Mouse (Mus musculus) intestine, embryonic 15.5 days (tissue): ENCODE results near the gene Afap1l2. TPM values are rescaled to one million over a fixed set of nuclear protein-coding genes. Genes with fewer than 3 reads are reported as not detected.
A peak's percentile ranks its signal among the peaks of the same experiment; 100 is the strongest.

ENCODE experiments used
- ATAC-seq: fragments of 200-750 bp; cut with Nextera tagmentation; 2 replicates; pipeline ENCODE4 v1.8.0; 2017; ENCODE audit warnings: moderate TSS enrichment, moderate library complexity
- H3K27ac ChIP-seq: fragments of 300-500 bp; sonication (generic); 2 replicates; pipeline ENCODE4 v1.5.1; 2015; ENCODE audit warnings: mild to moderate bottlenecking, inconsistent platforms
- H3K27me3 ChIP-seq: fragments of 300-500 bp; sonication (generic); replicated peaks from 2 replicates; pipeline ENCODE4 v1.6.1; 2015; ENCODE audit warnings: inconsistent platforms
- H3K36me3 ChIP-seq: fragments of 300-500 bp; sonication (generic); 2 replicates; pipeline ENCODE4 v1.6.1; 2015; ENCODE audit warnings: inconsistent platforms
- H3K4me1 ChIP-seq: fragments of 300-500 bp; sonication (generic); replicated peaks from 2 replicates; pipeline ENCODE4 v1.6.1; 2015; ENCODE audit warnings: inconsistent platforms
- H3K4me2 ChIP-seq: fragments of 300-500 bp; sonication (generic); replicated peaks from 2 replicates; pipeline ENCODE4 v1.6.1; 2015; ENCODE audit warnings: mild to moderate bottlenecking, inconsistent platforms
- H3K4me3 ChIP-seq: fragments of 300-500 bp; sonication (generic); replicated peaks from 2 replicates; pipeline ENCODE4 v1.5.1; 2015; ENCODE audit warnings: inconsistent platforms
- H3K9ac ChIP-seq: fragments of 300-500 bp; sonication (generic); 2 replicates; pipeline ENCODE4 v1.6.1; 2015; ENCODE audit warnings: inconsistent platforms
- H3K9me3 ChIP-seq: fragments of 300-500 bp; sonication (generic); 2 replicates; pipeline ENCODE4 v1.6.1; 2016; ENCODE audit warnings: inconsistent platforms
- whole genome bisulfite sequencing: fragments of 180-500 bp; shearing (Covaris S2); methylation state at CpG from one replicate; pipeline ENCODE4 v1.1.7; 2015; 5-methylcytosine and 5-hydroxymethylcytosine counted together
- polyA plus RNA-seq: library from polyadenylated mRNA; unstranded; fragments of >200 nt; fragmentation: Nextera tagmentation; extraction: Ambion mirVana; gene quantifications from 2 replicates; pipeline ENCODE4 v1.2.1, GENCODE M21; 2015

Gene Afap1l2
- polyA plus RNA-seq, 1 experiment from 2014 or later, result 18.4 TPM

GRCm38 (mm10) chr19:56946277-56946676, 61.8 kb downstream of the Afap1l2 start:
- Histone ChIP-seq H3K4me1 (peaks cover 14% of the 10 kb centered on the region), H3K27ac (no peak overlapping the region), H3K9ac (no peak overlapping the region), H3K27me3 (no peaks in the 10 kb centered on the region), H3K36me3 (no peaks in the 10 kb centered on the region), H3K4me3 (no peak overlapping the region), H3K4me2 (no peak overlapping the region), H3K9me3 (no peaks in the 10 kb centered on the region)
- WGBS, result 86% methylated on average over 7 of the region's 7 CpGs
- no peak for ATAC-seq

DNA sequence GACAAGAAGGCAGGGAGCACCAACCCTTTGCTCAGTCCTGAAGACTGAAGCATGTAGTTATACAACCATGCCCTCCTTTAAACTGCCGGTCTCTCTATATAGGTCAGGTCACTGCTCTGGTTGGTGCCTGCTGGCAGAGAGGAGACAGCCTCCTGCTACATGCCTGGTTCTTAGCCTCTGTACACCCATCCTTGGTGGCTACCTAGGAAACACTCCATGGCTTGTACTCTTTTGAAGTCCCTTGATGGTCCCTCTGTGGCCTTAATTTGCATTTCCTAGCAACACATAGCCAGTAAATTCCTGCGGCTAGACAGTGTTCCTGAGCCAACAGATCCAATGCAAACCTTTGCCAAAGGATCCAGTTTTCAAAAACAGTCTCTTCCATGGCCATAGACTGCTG, 62.4 kb downstream of the Afap1l2 start:
- H3K27ac ChIP-seq, result no peak overlapping the region
- H3K27me3 ChIP-seq, result no peaks in the 10 kb centered on the region
- no peak overlapping the region for H3K4me2 ChIP-seq
- ATAC-seq, result no peak
- no peaks in the 10 kb centered on the region for H3K9me3 ChIP-seq
- H3K4me3 ChIP-seq, result no peak overlapping the region
- H3K9ac ChIP-seq, result no peak overlapping the region
- H3K4me1 ChIP-seq, result peaks cover 14% of the 10 kb centered on the region
- H3K36me3 ChIP-seq, result no peaks in the 10 kb centered on the region
- WGBS, result 66% methylated on average over 2 of the region's 2 CpGs

- Histone ChIP-seq H3K27me3 (no peaks in the 10 kb centered on the region), H3K4me3 (no peak overlapping the region), H3K4me1 (peaks cover 8% of the 10 kb centered on the region; the same call in 1 of the 2 replicates), H3K9ac (no peak overlapping the region), H3K9me3 (no peaks in the 10 kb centered on the region), H3K27ac (0 out of 2 replicates have a peak overlapping the region, but pooled peaks have one; percentile 10), H3K4me2 (no peak overlapping the region), H3K36me3 (no peaks in the 10 kb centered on the region)
- no peak for ATAC-seq
- 97% methylated on average over 3 of the region's 3 CpGs for WGBS
Measured at GRCm38 (mm10) chr19:56944826-56945225, 63.2 kb downstream of the Afap1l2 start.

- WGBS, result 42% methylated on average over 9 of the region's 9 CpGs
- ATAC-seq, result no peak
- Histone ChIP-seq H3K4me1 (0 out of 2 replicates have a peak, but pooled peaks cover 8% of the 10 kb centered on the region), H3K4me2 (no peak overlapping the region), H3K4me3 (no peak overlapping the region), H3K9me3 (no peaks in the 10 kb centered on the region), H3K27me3 (no peaks in the 10 kb centered on the region), H3K27ac (0 out of 2 replicates have a peak overlapping the region, but pooled peaks have one; percentile 10), H3K9ac (no peak overlapping the region), H3K36me3 (no peaks in the 10 kb centered on the region)
Measured at GRCm38 (mm10) chr19:56944211-56944610, 63.8 kb downstream of the Afap1l2 start.

DNA sequence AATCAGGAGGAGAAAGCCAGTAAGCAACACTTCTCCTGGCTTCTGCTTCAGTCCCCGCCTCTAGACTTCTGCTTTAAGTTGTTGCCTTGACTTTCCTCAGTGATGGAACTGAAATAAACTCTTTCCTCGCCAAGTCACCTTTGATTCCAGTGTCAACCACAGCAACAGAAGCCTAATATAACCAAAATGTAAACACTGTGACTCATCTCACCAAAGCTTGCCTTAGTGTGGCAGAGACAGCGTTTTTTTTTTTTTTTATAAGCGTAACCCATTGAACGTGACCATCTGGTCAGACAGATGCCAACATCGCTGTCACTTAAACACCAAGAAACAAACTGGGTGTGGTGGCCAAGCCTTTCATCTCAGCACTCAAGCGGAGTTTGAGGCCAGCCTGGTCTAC, 65.8 kb downstream of the Afap1l2 start:
- 0 out of 2 replicates have a peak, but pooled peaks cover 2% of the 10 kb centered on the region for H3K4me1 ChIP-seq
- no peak for ATAC-seq
- WGBS, result 87% methylated on average over 7 of the region's 7 CpGs
- H3K36me3 ChIP-seq, result no peaks in the 10 kb centered on the region
- no peak overlapping the region for H3K4me3 ChIP-seq
- no peaks in the 10 kb centered on the region for H3K27me3 ChIP-seq
- H3K4me2 ChIP-seq, result no peak overlapping the region
- no peak overlapping the region for H3K27ac ChIP-seq
- no peaks in the 10 kb centered on the region for H3K9me3 ChIP-seq
- H3K9ac ChIP-seq, result no peak overlapping the region

DNA sequence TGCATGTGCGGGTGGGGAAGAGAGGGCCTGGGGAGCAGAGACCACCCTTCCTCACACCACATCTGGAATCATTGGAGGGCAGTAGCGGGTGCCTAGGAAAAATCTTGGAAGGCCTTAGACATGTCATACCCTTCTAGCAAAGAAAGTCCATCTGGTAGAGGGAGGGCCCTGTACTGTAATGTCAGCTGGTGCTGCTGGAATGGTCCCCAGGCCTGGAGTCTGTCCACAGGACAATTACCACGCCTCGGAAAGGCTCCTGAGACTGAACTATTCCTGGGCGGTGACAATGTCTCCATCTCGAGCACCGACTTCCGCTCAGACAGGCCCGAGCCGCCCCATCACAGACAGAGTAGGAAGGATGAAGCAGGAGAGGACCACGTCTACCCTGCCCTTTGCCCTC, 67.5 kb downstream of the Afap1l2 start:
- no peaks in the 10 kb centered on the region for H3K9me3 ChIP-seq
- WGBS, result 88% methylated on average over 11 of the region's 11 CpGs
- ATAC-seq, result no peak
- H3K4me2 ChIP-seq, result no peak overlapping the region
- H3K4me1 ChIP-seq, result 0 out of 2 replicates have a peak, but pooled peaks cover 2% of the 10 kb centered on the region
- H3K4me3 ChIP-seq, result no peak overlapping the region
- no peaks in the 10 kb centered on the region for H3K36me3 ChIP-seq
- H3K27ac ChIP-seq, result no peak overlapping the region
- H3K27me3 ChIP-seq, result no peaks in the 10 kb centered on the region
- no peak overlapping the region for H3K9ac ChIP-seq

DNA sequence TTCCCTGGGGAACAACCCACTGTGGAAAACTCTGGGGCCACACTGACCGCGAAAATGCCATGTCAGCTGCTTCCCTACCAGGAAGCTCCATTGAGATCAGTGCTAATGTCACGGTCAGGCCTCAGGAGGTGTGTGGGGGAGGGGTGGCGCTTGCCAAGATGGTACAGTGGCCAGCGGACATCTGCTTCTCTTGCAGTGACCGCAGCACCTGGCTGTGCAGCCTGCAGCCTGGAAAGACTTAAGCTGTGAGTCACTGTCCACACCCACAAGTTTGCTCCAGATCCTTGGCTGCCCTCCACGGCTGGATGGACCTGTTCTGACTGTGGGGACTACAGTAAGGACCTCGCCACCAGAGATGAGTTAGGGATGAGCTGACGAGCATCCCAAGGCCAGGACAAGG, 68.2 kb downstream of the Afap1l2 start:
- H3K4me2 ChIP-seq, result no peak overlapping the region
- no peak overlapping the region for H3K27ac ChIP-seq
- no peak overlapping the region for H3K9ac ChIP-seq
- H3K27me3 ChIP-seq, result no peaks in the 10 kb centered on the region
- ATAC-seq, result no peak
- no peaks in the 10 kb centered on the region for H3K36me3 ChIP-seq
- 0 out of 2 replicates have a peak, but pooled peaks cover 2% of the 10 kb centered on the region for H3K4me1 ChIP-seq
- no peaks in the 10 kb centered on the region for H3K9me3 ChIP-seq
- WGBS, result 81% methylated on average over 9 of the region's 9 CpGs
- no peak overlapping the region for H3K4me3 ChIP-seq

DNA sequence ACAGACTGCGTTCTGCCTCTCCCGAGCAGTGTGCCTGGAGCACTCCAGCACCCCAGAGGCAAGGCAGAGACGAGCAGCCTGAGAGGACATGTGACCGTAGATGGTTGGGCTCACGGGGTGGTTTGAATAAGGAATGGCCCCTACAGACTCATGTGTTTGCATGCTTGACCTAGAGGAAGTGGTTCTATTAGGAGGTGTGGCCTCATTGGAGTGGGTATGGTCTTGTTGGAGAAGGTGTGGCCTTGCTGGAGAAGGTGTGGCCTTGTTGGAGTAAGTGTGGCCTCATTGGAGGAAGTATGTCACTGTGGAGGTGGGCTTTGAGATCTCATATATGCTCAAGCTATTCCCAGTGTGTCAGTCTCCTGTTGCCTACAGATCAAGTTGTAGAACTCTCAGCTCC, 70.1 kb downstream of the Afap1l2 start:
- H3K27me3 ChIP-seq, result no peaks in the 10 kb centered on the region
- no peak overlapping the region for H3K9ac ChIP-seq
- no peak overlapping the region for H3K4me2 ChIP-seq
- H3K36me3 ChIP-seq, result no peaks in the 10 kb centered on the region
- ATAC-seq, result no peak
- H3K4me3 ChIP-seq, result no peak overlapping the region
- no peaks in the 10 kb centered on the region for H3K9me3 ChIP-seq
- 0 out of 2 replicates have a peak, but pooled peaks cover 2% of the 10 kb centered on the region for H3K4me1 ChIP-seq
- H3K27ac ChIP-seq, result no peak overlapping the region
- 91% methylated on average over 5 of the region's 5 CpGs for WGBS

DNA sequence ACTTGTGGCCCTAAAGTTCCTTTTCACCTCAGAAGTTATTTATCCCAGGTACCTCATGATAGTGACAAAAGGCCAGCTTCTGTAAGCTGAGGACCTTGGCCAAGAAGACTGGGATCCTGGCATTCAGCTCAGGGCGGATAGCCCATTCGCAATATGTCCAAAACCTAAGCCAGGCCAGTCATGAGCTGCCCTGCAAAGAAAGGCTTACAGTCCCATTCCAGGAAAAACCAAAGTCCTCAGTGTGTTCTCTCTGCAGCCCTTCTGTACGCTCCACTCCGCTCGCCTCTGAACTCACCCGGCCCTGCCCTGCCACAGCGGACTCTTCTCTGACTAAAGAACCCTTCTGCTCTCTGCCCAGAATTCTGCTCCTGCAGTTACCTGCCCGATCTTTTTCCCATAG, 71.8 kb downstream of the Afap1l2 start:
- no peak overlapping the region for H3K4me2 ChIP-seq
- H3K9ac ChIP-seq, result no peak overlapping the region
- ATAC-seq, result no peak
- 97% methylated on average over 8 of the region's 8 CpGs for WGBS
- no peak overlapping the region for H3K27ac ChIP-seq
- 0 out of 2 replicates have a peak, but pooled peaks cover 2% of the 10 kb centered on the region for H3K4me1 ChIP-seq
- H3K9me3 ChIP-seq, result no peaks in the 10 kb centered on the region
- H3K4me3 ChIP-seq, result no peak overlapping the region
- H3K27me3 ChIP-seq, result no peaks in the 10 kb centered on the region
- H3K36me3 ChIP-seq, result no peaks in the 10 kb centered on the region

GRCm38 (mm10) chr19:56935777-56936176, 72.3 kb downstream of the Afap1l2 start:
- H3K4me3 ChIP-seq, result no peak overlapping the region
- ATAC-seq, result no peak
- H3K36me3 ChIP-seq, result no peaks in the 10 kb centered on the region
- 86% methylated on average over 7 of the region's 7 CpGs for WGBS
- no peak overlapping the region for H3K9ac ChIP-seq
- H3K27me3 ChIP-seq, result no peaks in the 10 kb centered on the region
- 0 out of 2 replicates have a peak, but pooled peaks cover 2% of the 10 kb centered on the region for H3K4me1 ChIP-seq
- H3K4me2 ChIP-seq, result no peak overlapping the region
- no peaks in the 10 kb centered on the region for H3K9me3 ChIP-seq
- H3K27ac ChIP-seq, result no peak overlapping the region

- H3K36me3 ChIP-seq, result no peaks in the 10 kb centered on the region
- H3K9ac ChIP-seq, result no peak overlapping the region
- ATAC-seq, result no peak
- no peaks in the 10 kb centered on the region for H3K9me3 ChIP-seq
- no peak overlapping the region for H3K4me3 ChIP-seq
- WGBS, result 89% methylated on average over 6 of the region's 6 CpGs
- H3K27ac ChIP-seq, result no peak overlapping the region
- H3K4me1 ChIP-seq, result 0 out of 2 replicates have a peak, but pooled peaks cover 2% of the 10 kb centered on the region
- H3K27me3 ChIP-seq, result no peaks in the 10 kb centered on the region
- no peak overlapping the region for H3K4me2 ChIP-seq
Measured at GRCm38 (mm10) chr19:56935111-56935510, 72.9 kb downstream of the Afap1l2 start.

- no peak overlapping the region for H3K4me2 ChIP-seq
- no peaks in the 10 kb centered on the region for H3K4me1 ChIP-seq
- no peak overlapping the region for H3K4me3 ChIP-seq
- no peaks in the 10 kb centered on the region for H3K9me3 ChIP-seq
- H3K36me3 ChIP-seq, result no peaks in the 10 kb centered on the region
- 82% methylated on average over 3 of the region's 3 CpGs for WGBS
- H3K27ac ChIP-seq, result no peak overlapping the region
- no peak overlapping the region for H3K9ac ChIP-seq
- H3K27me3 ChIP-seq, result no peaks in the 10 kb centered on the region
- ATAC-seq, result no peak
Measured at GRCm38 (mm10) chr19:56933800-56934199, 74.2 kb downstream of the Afap1l2 start.

DNA sequence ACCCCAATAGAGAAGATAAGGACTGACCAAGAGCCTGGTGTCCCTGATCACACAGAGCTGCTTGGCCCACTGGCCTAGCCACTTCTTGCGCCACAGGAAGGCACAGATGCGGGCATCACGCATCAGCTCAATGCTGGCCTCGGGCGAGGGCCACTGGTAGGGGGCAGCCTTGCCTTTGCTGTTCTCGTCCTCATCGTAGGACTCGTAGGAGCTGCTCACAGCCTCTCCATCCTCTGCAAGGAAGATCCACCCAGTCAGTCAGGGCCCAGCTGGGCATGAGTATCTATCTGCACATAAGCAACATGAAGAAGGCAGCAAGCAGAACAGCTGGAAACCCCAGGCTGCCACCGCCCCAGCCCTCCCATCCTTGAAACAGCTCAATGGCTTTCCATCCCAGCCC, 78.0 kb downstream of the Afap1l2 start:
- whole genome bisulfite sequencing, result 80% methylated on average over 9 of the region's 9 CpGs
- Histone ChIP-seq H3K9me3 (no peaks in the 10 kb centered on the region), H3K9ac (no peak overlapping the region), H3K4me1 (no peaks in the 10 kb centered on the region), H3K4me2 (no peak overlapping the region), H3K4me3 (no peak overlapping the region), H3K36me3 (no peaks in the 10 kb centered on the region), H3K27ac (no peak overlapping the region), H3K27me3 (no peaks in the 10 kb centered on the region)
- no peak for ATAC-seq
